Mouse (Mus musculus) heart, postnatal 0 days (tissue): ENCODE measurements at regions not wholly inside any gene's neighbourhood (a gene's known extent, or its start where the extent isn't known, plus 50 kb on each side); places are given as distances from the start of the nearest gene placed in this dataset.

Source experiments
- ATAC-seq: fragments of 200-750 bp; cut with Nextera tagmentation; 2 replicates; pipeline ENCODE4 v1.8.0; 2017; ENCODE audit warnings: low read depth, moderate number of reproducible peaks, moderate library complexity; ENCODE audit not compliant: insufficient read depth
- DNase-seq: peaks from one replicate; pipeline ENCODE4 v3.0.0-alpha.2; 2016; ENCODE audit warnings: low spot score
- H3K27ac ChIP-seq: fragments of 300-500 bp; sonication (generic); 2 replicates; pipeline ENCODE4 v1.5.1; 2014; ENCODE audit warnings: low read depth, mild to moderate bottlenecking
- H3K27me3 ChIP-seq: fragments of 300-500 bp; sonication (generic); 2 replicates; pipeline ENCODE4 v1.6.1; 2014; ENCODE audit warnings: low read length, mixed read lengths; ENCODE audit not compliant: control insufficient read depth, insufficient read depth
- H3K36me3 ChIP-seq: fragments of 300-500 bp; sonication (generic); replicated peaks from 2 replicates; pipeline ENCODE4 v1.6.1; 2014; ENCODE audit warnings: low read length, mixed read lengths; ENCODE audit not compliant: control insufficient read depth, insufficient read depth
- H3K4me1 ChIP-seq: fragments of 300-500 bp; sonication (generic); 2 replicates; pipeline ENCODE4 v1.6.1; 2014; ENCODE audit warnings: antibody characterized with exemption; ENCODE audit not compliant: control insufficient read depth, insufficient read depth
- H3K4me2 ChIP-seq: fragments of 300-500 bp; sonication (generic); 2 replicates; pipeline ENCODE4 v1.6.1; 2014; ENCODE audit warnings: low read depth, mild to moderate bottlenecking, low read length, moderate library complexity
- H3K4me3 ChIP-seq: fragments of 300-500 bp; sonication (generic); 2 replicates; pipeline ENCODE4 v1.5.1; 2014; ENCODE audit warnings: low read depth, low read length
- H3K9ac ChIP-seq: fragments of 300-500 bp; sonication (generic); replicated peaks from 2 replicates; pipeline ENCODE4 v1.6.1; 2014; ENCODE audit warnings: low read depth, low read length, mixed read lengths
- H3K9me3 ChIP-seq: fragments of 300-500 bp; sonication (generic); replicated peaks from 2 replicates; pipeline ENCODE4 v1.6.1; 2016; ENCODE audit warnings: low read length; ENCODE audit not compliant: control insufficient read depth
- CTCF ChIP-seq: IDR thresholded peaks from 2 replicates; pipeline ENCODE4 v1.5.1; 2016; ENCODE audit warnings: antibody characterized with exemption, control low read depth, low read depth
- EP300 ChIP-seq: IDR thresholded peaks from 2 replicates; pipeline ENCODE4 v1.6.1; 2016; ENCODE audit warnings: antibody characterized with exemption, low read depth
- WGBS: fragments of 180-500 bp; shearing (Covaris S2); extraction: QIAGEN DNeasy Blood & Tissue Kit; methylation state at CpG from one replicate; pipeline ENCODE4 v1.1.7; 2014; 5-methylcytosine and 5-hydroxymethylcytosine counted together

- no peaks in the 10 kb centered on the region for H3K27me3 ChIP-seq
- ATAC-seq (peak; percentile 53), DNase-seq (peak; percentile 81)
- H3K9ac ChIP-seq = no peak overlapping the region
- no peaks in the 10 kb centered on the region for H3K4me1 ChIP-seq
- no peaks in the 10 kb centered on the region for H3K9me3 ChIP-seq
- WGBS = 62% methylated on average over 5 of the region's 5 CpGs
- no peak overlapping the region for H3K4me3 ChIP-seq
- H3K27ac ChIP-seq = no peak overlapping the region
- TF ChIP-seq CTCF (peak; percentile 65), EP300 (no peak)
- H3K4me2 ChIP-seq = no peak overlapping the region
- no peaks in the 10 kb centered on the region for H3K36me3 ChIP-seq
Observed at GRCm38 (mm10) chr11:23149556-23150244, 106.1 kb upstream of the Xpo1 start.

GRCm38 (mm10) chr11:23154851-23155250 is 101.0 kb upstream of the Xpo1 start:
- 45% methylated on average over 1 of the region's 1 CpGs for WGBS
- no peak for ATAC-seq

GRCm38 (mm10) chr11:23168546-23169218 is 87.2 kb upstream of the Xpo1 start:
- H3K27me3 ChIP-seq = no peaks in the 10 kb centered on the region
- H3K9me3 ChIP-seq = no peaks in the 10 kb centered on the region
- H3K4me3 ChIP-seq = no peak overlapping the region
- WGBS = 80% methylated on average over 12 of the region's 12 CpGs
- ATAC-seq = no peak
- DNase-seq = no peak
- no peak for TF ChIP-seq CTCF
- TF ChIP-seq EP300 = no peak
- no peak overlapping the region for H3K4me2 ChIP-seq
- H3K9ac ChIP-seq = no peak overlapping the region
- H3K27ac ChIP-seq = no peak overlapping the region
- no peaks in the 10 kb centered on the region for H3K36me3 ChIP-seq
- H3K4me1 ChIP-seq = no peaks in the 10 kb centered on the region

More at GRCm38 (mm10) chr11:23154851-23155250, 101.0 kb upstream of the Xpo1 start:
- Histone ChIP-seq H3K9me3 (no peaks in the 10 kb centered on the region; the same call in 1 of the 2 replicates), H3K9ac (no peak overlapping the region), H3K27me3 (no peaks in the 10 kb centered on the region), H3K4me3 (no peak overlapping the region), H3K27ac (no peak overlapping the region), H3K4me2 (no peak overlapping the region), H3K4me1 (no peaks in the 10 kb centered on the region), H3K36me3 (no peaks in the 10 kb centered on the region)
- DNase-seq = no peak
- TF ChIP-seq EP300 (no peak), CTCF (no peak)

GRCm38 (mm10) chr11:23169742-23170428 is 86.0 kb upstream of the Xpo1 start:
- Histone ChIP-seq H3K27ac (no peak overlapping the region), H3K9me3 (no peaks in the 10 kb centered on the region), H3K4me3 (no peak overlapping the region), H3K4me2 (no peak overlapping the region), H3K9ac (no peak overlapping the region), H3K36me3 (no peaks in the 10 kb centered on the region), H3K4me1 (no peaks in the 10 kb centered on the region), H3K27me3 (no peaks in the 10 kb centered on the region)
- TF ChIP-seq EP300 = no peak
- TF ChIP-seq CTCF = no peak
- WGBS = 32% methylated on average over 3 of the region's 3 CpGs
- DNase-seq = no peak
- no peak for ATAC-seq

GRCm38 (mm10) chr11:23170813-23171212 is 85.0 kb upstream of the Xpo1 start:
- ATAC-seq (no peak), DNase-seq (no peak)
- H3K27ac ChIP-seq = no peak overlapping the region
- WGBS = 63% methylated on average over 2 of the region's 2 CpGs
- H3K4me1 ChIP-seq = no peaks in the 10 kb centered on the region
- no peak for TF ChIP-seq EP300
- no peak for TF ChIP-seq CTCF
- H3K4me3 ChIP-seq = no peak overlapping the region
- H3K36me3 ChIP-seq = no peaks in the 10 kb centered on the region
- no peak overlapping the region for H3K4me2 ChIP-seq
- H3K9me3 ChIP-seq = no peaks in the 10 kb centered on the region
- H3K27me3 ChIP-seq = no peaks in the 10 kb centered on the region
- no peak overlapping the region for H3K9ac ChIP-seq
